Mouse (Mus musculus) E14TG2a.4 (cell line): Measurements from ENCODE around the gene Lhfpl3.

Experiments used
- H3K27me3 ChIP-seq: 2 replicates; pipeline ENCODE4 v1.6.1; 2014; ENCODE audit warnings: low read length, control low read depth; ENCODE audit not compliant: insufficient read depth
- H3K36me3 ChIP-seq: 2 replicates; pipeline ENCODE4 v1.6.1; 2014; ENCODE audit warnings: low read length, control low read depth; ENCODE audit not compliant: insufficient read depth
- H3K4me1 ChIP-seq: replicated peaks from 2 replicates; pipeline ENCODE4 v1.6.1; 2014; ENCODE audit warnings: low read depth, low read length, control low read depth
- H3K4me3 ChIP-seq: replicated peaks from 2 replicates; pipeline ENCODE4 v1.5.1; 2014; ENCODE audit warnings: mild to moderate bottlenecking, low read length
- H3K9me3 ChIP-seq: 2 replicates; pipeline ENCODE4 v1.6.1; 2014; ENCODE audit warnings: low read length, control low read depth
- CTCF ChIP-seq: conservative IDR thresholded peaks from 2 replicates; pipeline ENCODE4 v1.5.1; 2014; ENCODE audit warnings: low read length
- NANOG ChIP-seq: IDR thresholded peaks from 2 replicates; pipeline ENCODE4 v1.6.1; 2014; ENCODE audit warnings: borderline replicate concordance, low read length, mixed read lengths
- POU5F1 ChIP-seq: IDR thresholded peaks from 2 replicates; pipeline ENCODE4 v1.6.1; 2014; ENCODE audit warnings: low read length, borderline replicate concordance

Lhfpl3 gene

GRCm38 (mm10) chr5:23140183-23140921, 394.5 kb downstream of the Lhfpl3 start:
- TF ChIP-seq CTCF (no peak), POU5F1 (no peak), NANOG (no peak)
- Histone ChIP-seq H3K4me3 (no peak overlapping the region), H3K4me1 (no peaks in the 10 kb centered on the region), H3K36me3 (no peaks in the 10 kb centered on the region), H3K9me3 (peaks cover 3% of the 10 kb centered on the region; the same call in 1 of the 2 replicates), H3K27me3 (no peaks in the 10 kb centered on the region)

- peaks cover 8% of the 10 kb centered on the region; the same call in 1 of the 2 replicates for H3K9me3 ChIP-seq
- 0 out of 2 replicates have a peak, but pooled peaks cover 5% of the 10 kb centered on the region for H3K4me1 ChIP-seq
- no peaks in the 10 kb centered on the region for H3K27me3 ChIP-seq
- no peak overlapping the region for H3K4me3 ChIP-seq
- no peaks in the 10 kb centered on the region for H3K36me3 ChIP-seq
- TF ChIP-seq NANOG: no peak
- no peak for TF ChIP-seq CTCF
- no peak for TF ChIP-seq POU5F1
Observed at GRCm38 (mm10) chr5:23153210-23153609, 407.4 kb downstream of the Lhfpl3 start.

GRCm38 (mm10) chr5:23154439-23154838, 408.6 kb downstream of the Lhfpl3 start:
- TF ChIP-seq POU5F1 (no peak), NANOG (no peak), CTCF (peak; percentile 78)
- no peaks in the 10 kb centered on the region for H3K27me3 ChIP-seq
- H3K9me3 ChIP-seq: peaks cover 8% of the 10 kb centered on the region; the same call in 1 of the 2 replicates
- H3K4me3 ChIP-seq: no peak overlapping the region
- H3K36me3 ChIP-seq: no peaks in the 10 kb centered on the region
- H3K4me1 ChIP-seq: 0 out of 2 replicates have a peak, but pooled peaks cover 5% of the 10 kb centered on the region

- Histone ChIP-seq H3K4me3 (no peak overlapping the region), H3K9me3 (peaks cover 12% of the 10 kb centered on the region; the same call in 1 of the 2 replicates), H3K36me3 (no peaks in the 10 kb centered on the region), H3K4me1 (no peaks in the 10 kb centered on the region), H3K27me3 (no peaks in the 10 kb centered on the region)
- TF ChIP-seq NANOG (no peak), POU5F1 (no peak), CTCF (no peak)
Observed at GRCm38 (mm10) chr5:23165947-23166350, 420.1 kb downstream of the Lhfpl3 start.

GRCm38 (mm10) chr5:23166658-23167057, 420.8 kb downstream of the Lhfpl3 start:
- peaks cover 12% of the 10 kb centered on the region; the same call in 1 of the 2 replicates for H3K9me3 ChIP-seq
- TF ChIP-seq NANOG (no peak), CTCF (no peak), POU5F1 (no peak)
- H3K27me3 ChIP-seq: no peaks in the 10 kb centered on the region
- no peak overlapping the region for H3K4me3 ChIP-seq
- no peaks in the 10 kb centered on the region for H3K4me1 ChIP-seq
- no peaks in the 10 kb centered on the region for H3K36me3 ChIP-seq

GRCm38 (mm10) chr5:23189633-23190032, 443.8 kb downstream of the Lhfpl3 start:
- Histone ChIP-seq H3K36me3 (no peaks in the 10 kb centered on the region), H3K4me1 (no peaks in the 10 kb centered on the region), H3K4me3 (no peak overlapping the region), H3K27me3 (no peaks in the 10 kb centered on the region), H3K9me3 (no peaks in the 10 kb centered on the region)
- TF ChIP-seq POU5F1 (no peak), NANOG (no peak), CTCF (no peak)

- no peak for TF ChIP-seq NANOG
- H3K4me3 ChIP-seq: no peak overlapping the region
- H3K36me3 ChIP-seq: no peaks in the 10 kb centered on the region
- no peaks in the 10 kb centered on the region for H3K4me1 ChIP-seq
- H3K9me3 ChIP-seq: no peaks in the 10 kb centered on the region
- H3K27me3 ChIP-seq: no peaks in the 10 kb centered on the region
Observed at GRCm38 (mm10) chr5:23196879-23197278, 451.0 kb downstream of the Lhfpl3 start.

GRCm38 (mm10) chr5:23213086-23213485, 467.2 kb downstream of the Lhfpl3 start:
- Histone ChIP-seq H3K4me1 (no peaks in the 10 kb centered on the region), H3K27me3 (no peaks in the 10 kb centered on the region), H3K4me3 (no peak overlapping the region), H3K9me3 (no peaks in the 10 kb centered on the region), H3K36me3 (no peaks in the 10 kb centered on the region)
- TF ChIP-seq NANOG (no peak), POU5F1 (no peak), CTCF (no peak)

GRCm38 (mm10) chr5:23214646-23215045, 468.8 kb downstream of the Lhfpl3 start:
- H3K9me3 ChIP-seq: peaks cover 3% of the 10 kb centered on the region; the same call in 1 of the 2 replicates
- TF ChIP-seq CTCF (no peak), NANOG (no peak), POU5F1 (no peak)
- no peaks in the 10 kb centered on the region for H3K27me3 ChIP-seq
- H3K4me1 ChIP-seq: no peaks in the 10 kb centered on the region
- no peak overlapping the region for H3K4me3 ChIP-seq
- no peaks in the 10 kb centered on the region for H3K36me3 ChIP-seq
